Mouse (Mus musculus) kidney, embryonic 14.5 days (tissue): Measurements from ENCODE around the gene Lhx5. TPM values are rescaled to one million over a fixed set of nuclear protein-coding genes. Genes with fewer than 3 reads are reported as not detected.
A peak's percentile ranks its signal among the peaks of the same experiment; 100 is the strongest.

Experiments used
- ATAC-seq: fragments of 200-750 bp; cut with Nextera tagmentation; 2 replicates; pipeline ENCODE4 v1.8.0; 2017; ENCODE audit warnings: moderate number of reproducible peaks, mild to moderate bottlenecking, moderate TSS enrichment, moderate library complexity; ENCODE audit not compliant: low FRiP score, low TSS enrichment
- H3K27ac ChIP-seq: fragments of 300-500 bp; sonication (generic); 2 replicates; pipeline ENCODE4 v1.5.1; 2014; ENCODE audit warnings: low read depth, mild to moderate bottlenecking, low read length, moderate library complexity, mixed read lengths
- H3K27me3 ChIP-seq: fragments of 300-500 bp; sonication (generic); 2 replicates; pipeline ENCODE4 v1.6.1; 2014; ENCODE audit warnings: mild to moderate bottlenecking, low read length; ENCODE audit not compliant: control insufficient read depth, insufficient read depth
- H3K36me3 ChIP-seq: fragments of 300-500 bp; sonication (generic); 2 replicates; pipeline ENCODE4 v1.6.1; 2014; ENCODE audit warnings: low read length, mixed read lengths; ENCODE audit not compliant: control insufficient read depth, insufficient read depth
- H3K4me1 ChIP-seq: fragments of 300-500 bp; sonication (generic); 2 replicates; pipeline ENCODE4 v1.6.1; 2014; ENCODE audit warnings: low read length, mixed read lengths; ENCODE audit not compliant: control insufficient read depth, insufficient read depth
- H3K4me2 ChIP-seq: fragments of 300-500 bp; sonication (generic); replicated peaks from 2 replicates; pipeline ENCODE4 v1.6.1; 2014; ENCODE audit warnings: low read depth, mild to moderate bottlenecking, low read length
- H3K4me3 ChIP-seq: fragments of 300-500 bp; sonication (generic); 2 replicates; pipeline ENCODE4 v1.5.1; 2014; ENCODE audit warnings: mild to moderate bottlenecking, low read length
- H3K9ac ChIP-seq: fragments of 300-500 bp; sonication (generic); 2 replicates; pipeline ENCODE4 v1.6.1; 2014; ENCODE audit warnings: low read depth, mild to moderate bottlenecking, low read length, moderate library complexity
- H3K9me3 ChIP-seq: fragments of 300-500 bp; sonication (generic); 2 replicates; pipeline ENCODE4 v1.6.1; 2016; ENCODE audit warnings: low read length; ENCODE audit not compliant: control insufficient read depth
- WGBS: fragments of 180-500 bp; shearing (Covaris S2); extraction: QIAGEN DNeasy Blood & Tissue Kit; methylation state at CpG from one replicate; pipeline ENCODE4 v1.1.7; 2014; 5-methylcytosine and 5-hydroxymethylcytosine counted together
- polyA plus RNA-seq: library from polyadenylated mRNA; unstranded; fragments of >200 nt; fragmentation: Nextera tagmentation; extraction: Ambion mirVana; gene quantifications from 2 replicates; pipeline ENCODE4 v1.2.1, GENCODE M21; 2014

Lhx5 gene
- polyA plus RNA-seq, 1 experiment from 2014 or later: not detected

- H3K4me1 ChIP-seq: no peaks in the 10 kb centered on the region
- WGBS: 83% methylated on average over 6 of the region's 6 CpGs
- no peak overlapping the region for H3K4me2 ChIP-seq
- H3K36me3 ChIP-seq: no peaks in the 10 kb centered on the region
- H3K27ac ChIP-seq: no peak overlapping the region
- no peak overlapping the region for H3K4me3 ChIP-seq
- H3K27me3 ChIP-seq: no peaks in the 10 kb centered on the region
- no peak overlapping the region for H3K9ac ChIP-seq
- no peak for ATAC-seq
- no peaks in the 10 kb centered on the region for H3K9me3 ChIP-seq
These were observed 34.4 kb downstream of the Lhx5 start for GRCm38 (mm10) chr5:120465860-120466259.

- 6% methylated on average over 4 of the region's 4 CpGs for WGBS
- Histone ChIP-seq H3K4me3 (peak overlapping the region; percentile 27), H3K36me3 (no peaks in the 10 kb centered on the region), H3K4me1 (no peaks in the 10 kb centered on the region), H3K27ac (no peak overlapping the region), H3K9me3 (no peaks in the 10 kb centered on the region), H3K27me3 (no peaks in the 10 kb centered on the region), H3K4me2 (peak overlapping the region; percentile 32), H3K9ac (peak overlapping the region; percentile 28; the same call in 1 of the 2 replicates)
- ATAC-seq: peak; percentile 76; the same call in 1 of the 2 replicates
These were observed 35.5 kb downstream of the Lhx5 start for GRCm38 (mm10) chr5:120467026-120467425.

DNA sequence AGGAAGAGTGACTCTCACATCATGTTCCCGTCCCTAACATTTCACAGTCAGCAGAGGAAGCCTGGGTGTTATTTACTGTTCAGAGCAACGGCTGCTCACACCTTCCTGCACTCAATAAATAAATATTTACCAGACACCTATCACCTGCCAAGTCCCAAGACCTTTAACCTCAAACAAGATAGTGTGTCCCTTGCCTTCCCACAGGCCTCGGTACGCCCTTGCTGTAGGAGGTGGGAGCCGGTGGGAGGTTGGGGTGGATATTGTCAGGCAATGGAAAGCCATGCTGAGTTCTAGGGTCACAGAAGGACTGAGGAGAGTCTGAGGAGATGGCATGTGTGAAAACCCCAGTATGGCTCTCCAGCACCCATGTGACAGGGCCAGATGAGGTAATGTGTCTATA, 36.8 kb downstream of the Lhx5 start:
- WGBS: 67% methylated on average over 5 of the region's 5 CpGs
- H3K9ac ChIP-seq: no peak overlapping the region
- no peak overlapping the region for H3K4me3 ChIP-seq
- H3K27me3 ChIP-seq: no peaks in the 10 kb centered on the region
- H3K4me2 ChIP-seq: no peak overlapping the region
- ATAC-seq: no peak
- no peak overlapping the region for H3K27ac ChIP-seq
- H3K36me3 ChIP-seq: no peaks in the 10 kb centered on the region
- H3K9me3 ChIP-seq: no peaks in the 10 kb centered on the region
- no peaks in the 10 kb centered on the region for H3K4me1 ChIP-seq

- H3K4me2 ChIP-seq: no peak overlapping the region
- H3K4me1 ChIP-seq: no peaks in the 10 kb centered on the region
- no peaks in the 10 kb centered on the region for H3K27me3 ChIP-seq
- H3K27ac ChIP-seq: no peak overlapping the region
- H3K4me3 ChIP-seq: no peak overlapping the region
- no peak overlapping the region for H3K9ac ChIP-seq
- 63% methylated on average over 6 of the region's 6 CpGs for WGBS
- no peak for ATAC-seq
- no peaks in the 10 kb centered on the region for H3K9me3 ChIP-seq
- H3K36me3 ChIP-seq: no peaks in the 10 kb centered on the region
These were observed 37.3 kb downstream of the Lhx5 start for GRCm38 (mm10) chr5:120468830-120469229.

DNA sequence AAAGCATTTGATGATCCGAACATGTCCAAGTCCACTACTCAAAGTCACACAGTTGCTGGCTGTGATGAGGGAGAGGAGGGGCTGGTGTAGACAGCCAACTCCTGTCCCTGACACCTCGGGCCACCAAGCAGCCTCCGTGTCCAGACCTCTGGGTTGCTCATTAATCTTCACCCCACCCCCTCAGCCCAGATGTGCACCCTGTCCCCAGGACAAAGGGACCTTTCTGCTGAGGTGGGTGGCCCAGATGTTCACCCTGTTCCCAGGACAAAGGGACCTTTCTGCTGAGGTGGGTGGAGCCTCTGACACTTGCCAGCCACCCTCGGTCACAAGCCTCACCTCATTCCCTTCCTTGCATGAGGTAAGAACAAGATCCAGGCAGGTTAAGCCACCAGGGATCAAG, 40.0 kb downstream of the Lhx5 start:
- WGBS: 31% methylated on average over 4 of the region's 4 CpGs

GRCm38 (mm10) chr5:120472770-120473169, 41.3 kb downstream of the Lhx5 start, which contains the start of gene Sdsl:
Gene Sdsl (minus strand): TSS chr5:120472810.
- ATAC-seq: no peak
- Histone ChIP-seq H3K4me2 (no peak within 1 kb of the TSS), H3K36me3 (no peaks in the 10 kb centered on the region), H3K9ac (no peak within 1 kb of the TSS), H3K4me3 (no peak within 1 kb of the TSS), H3K27me3 (no peaks in the 10 kb centered on the region), H3K27ac (no peak within 1 kb of the TSS), H3K4me1 (no peaks in the 10 kb centered on the region; the same call in 1 of the 2 replicates), H3K9me3 (no peaks in the 10 kb centered on the region)
- 71% methylated on average over 8 of the region's 8 CpGs for WGBS

More for the DNA sequence above, 40.0 kb downstream of the Lhx5 start:
- Histone ChIP-seq H3K9me3 (no peaks in the 10 kb centered on the region), H3K4me2 (no peak overlapping the region), H3K27ac (no peak overlapping the region), H3K36me3 (no peaks in the 10 kb centered on the region), H3K27me3 (no peaks in the 10 kb centered on the region), H3K9ac (no peak overlapping the region), H3K4me1 (no peaks in the 10 kb centered on the region; the same call in 1 of the 2 replicates), H3K4me3 (no peak overlapping the region)
- ATAC-seq: no peak

DNA sequence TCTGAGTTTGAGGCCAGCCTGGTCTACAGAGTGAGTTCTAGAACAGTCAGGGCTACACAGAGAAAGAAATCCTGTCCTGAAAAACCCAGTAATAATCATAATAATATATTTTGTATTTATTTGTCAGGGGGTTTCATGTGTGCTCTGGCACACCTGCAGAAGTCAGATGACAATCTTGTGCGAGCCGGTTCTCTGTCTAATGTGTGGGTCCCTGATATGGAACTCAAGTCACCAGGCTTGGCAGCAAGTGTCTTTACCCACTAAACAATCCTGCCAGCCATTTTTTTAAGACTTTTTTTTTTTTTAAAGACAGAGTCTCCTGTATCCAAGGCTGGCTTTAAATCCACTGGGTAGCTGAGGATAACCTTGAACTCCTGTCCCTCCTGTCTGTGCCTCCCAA, 41.9 kb downstream of the Lhx5 start:
- no peak overlapping the region for H3K27ac ChIP-seq
- no peak overlapping the region for H3K9ac ChIP-seq
- H3K36me3 ChIP-seq: no peaks in the 10 kb centered on the region
- no peak for ATAC-seq
- 88% methylated on average over 2 of the region's 2 CpGs for WGBS
- H3K4me2 ChIP-seq: no peak overlapping the region
- no peak overlapping the region for H3K4me3 ChIP-seq
- no peaks in the 10 kb centered on the region for H3K27me3 ChIP-seq
- H3K9me3 ChIP-seq: no peaks in the 10 kb centered on the region
- H3K4me1 ChIP-seq: no peaks in the 10 kb centered on the region; the same call in 1 of the 2 replicates

GRCm38 (mm10) chr5:120475861-120476260, 44.4 kb downstream of the Lhx5 start:
- Histone ChIP-seq H3K27me3 (no peaks in the 10 kb centered on the region), H3K4me1 (no peaks in the 10 kb centered on the region; the same call in 1 of the 2 replicates), H3K4me2 (no peak overlapping the region), H3K4me3 (no peak overlapping the region), H3K9ac (no peak overlapping the region), H3K27ac (no peak overlapping the region), H3K36me3 (no peaks in the 10 kb centered on the region), H3K9me3 (no peaks in the 10 kb centered on the region)
- no peak for ATAC-seq
- WGBS: 59% methylated on average over 8 of the region's 8 CpGs

GRCm38 (mm10) chr5:120476296-120476695, 44.8 kb downstream of the Lhx5 start, which contains the start of gene Sds:
Gene Sds (plus strand): TSS chr5:120476526.
- Histone ChIP-seq H3K36me3 (no peaks in the 10 kb centered on the region), H3K27ac (no peak within 1 kb of the TSS), H3K4me2 (no peak within 1 kb of the TSS), H3K4me3 (no peak within 1 kb of the TSS), H3K4me1 (no peaks in the 10 kb centered on the region; the same call in 1 of the 2 replicates), H3K27me3 (no peaks in the 10 kb centered on the region), H3K9me3 (no peaks in the 10 kb centered on the region), H3K9ac (no peak within 1 kb of the TSS)
- no peak for ATAC-seq
- 13% methylated on average over 13 of the region's 13 CpGs for WGBS
